Mouse (Mus musculus): ENCODE data around the gene Sema6d. TPM values are rescaled to one million over a fixed set of nuclear protein-coding genes. Genes with fewer than 3 reads are reported as not detected.

The Sema6d gene
- polyA plus RNA-seq, 1 experiment from 2014 or later, result 12.2 TPM

DNA sequence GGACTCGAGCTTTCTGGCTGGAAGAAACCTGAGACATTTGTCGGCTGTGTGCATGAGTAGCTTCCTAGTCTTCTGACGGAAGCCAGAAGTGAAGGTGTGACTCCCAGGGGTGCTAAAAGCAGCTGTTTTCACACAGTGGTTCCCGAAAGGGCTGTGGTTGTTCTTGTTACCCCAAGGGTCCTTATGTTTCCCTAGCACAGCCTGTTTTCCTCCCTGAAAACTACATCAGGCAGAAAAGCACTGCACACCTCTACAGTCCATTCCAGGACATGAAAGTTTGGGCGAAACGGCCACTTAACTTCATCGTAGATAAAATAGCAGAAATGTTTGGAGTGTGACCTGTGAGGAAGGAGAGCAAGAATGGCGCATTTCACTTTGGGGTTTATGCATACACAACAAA is 346.9 kb downstream of the Sema6d start:
- ATAC-seq (replicated peaks; ENCODE audit: low FRiP score), result no peak
- no peak overlapping the region for H3K4me3 ChIP-seq (ENCODE audit: low read depth, low read length)
- 64% methylated on average over 8 of the region's 8 CpGs for WGBS
- H3K9me3 ChIP-seq (ENCODE audit: control insufficient read depth, low read length), result no peaks in the 10 kb centered on the region
- no peak overlapping the region for H3K27ac ChIP-seq (ENCODE audit: low read depth, low read length)
- H3K27me3 ChIP-seq (replicated peaks; ENCODE audit: control insufficient read depth, insufficient read depth, low read length), result no peaks in the 10 kb centered on the region
- no peak overlapping the region for H3K9ac ChIP-seq (ENCODE audit: low read depth, low read length)
- no peaks in the 10 kb centered on the region for H3K36me3 ChIP-seq (ENCODE audit: control insufficient read depth, insufficient read depth, low read length)
- H3K4me1 ChIP-seq (replicated peaks; ENCODE audit: control insufficient read depth, insufficient read depth, low read length), result no peaks in the 10 kb centered on the region
- H3K4me2 ChIP-seq, result no peak overlapping the region
- no peak for DNase-seq (ENCODE audit: low spot score)

DNA sequence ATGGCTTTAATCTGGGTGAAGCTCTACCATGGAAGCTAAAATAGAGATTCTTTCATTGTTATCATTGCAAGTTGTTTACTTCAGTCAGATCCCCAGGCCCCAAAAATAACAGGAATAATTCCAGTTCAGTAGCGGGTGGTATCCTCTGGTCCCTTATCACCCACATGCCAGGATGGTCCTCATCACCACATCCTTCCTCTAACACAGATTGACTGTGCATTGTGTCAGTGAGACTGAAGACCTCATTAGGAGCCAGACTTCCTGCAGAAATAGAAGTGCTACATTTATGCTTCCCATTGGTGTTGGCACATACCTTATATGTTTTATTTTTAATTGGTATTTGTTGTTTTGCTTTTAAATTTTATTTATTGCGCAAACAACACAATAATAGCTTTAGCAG is 354.4 kb downstream of the Sema6d start:
- H3K4me1 ChIP-seq (replicated peaks; ENCODE audit: control insufficient read depth, insufficient read depth, low read length), result no peaks in the 10 kb centered on the region
- no peaks in the 10 kb centered on the region for H3K27me3 ChIP-seq (replicated peaks; ENCODE audit: control insufficient read depth, insufficient read depth, low read length)
- DNase-seq (ENCODE audit: low spot score), result no peak
- H3K27ac ChIP-seq (ENCODE audit: low read depth, low read length), result no peak overlapping the region
- 0 out of 2 replicates have a peak, but pooled peaks have one; percentile 36 for ATAC-seq (replicated peaks; ENCODE audit: low FRiP score)
- H3K4me3 ChIP-seq (ENCODE audit: low read depth, low read length), result no peak overlapping the region
- WGBS, result 43% methylated on average over 2 of the region's 2 CpGs
- H3K4me2 ChIP-seq, result no peak overlapping the region
- H3K9me3 ChIP-seq (ENCODE audit: control insufficient read depth, low read length), result no peaks in the 10 kb centered on the region
- H3K9ac ChIP-seq (ENCODE audit: low read depth, low read length), result no peak overlapping the region
- H3K36me3 ChIP-seq (ENCODE audit: control insufficient read depth, insufficient read depth, low read length), result no peaks in the 10 kb centered on the region

GRCm38 (mm10) chr2:124455881-124456280 is 366.1 kb downstream of the Sema6d start:
- Histone ChIP-seq H3K4me2 (no peak overlapping the region), H3K27me3 (replicated peaks; ENCODE audit: control insufficient read depth, insufficient read depth, low read length) (no peaks in the 10 kb centered on the region), H3K27ac (ENCODE audit: low read depth, low read length) (no peak overlapping the region), H3K4me3 (ENCODE audit: low read depth, low read length) (no peak overlapping the region), H3K4me1 (replicated peaks; ENCODE audit: control insufficient read depth, insufficient read depth, low read length) (no peaks in the 10 kb centered on the region), H3K9me3 (ENCODE audit: control insufficient read depth, low read length) (no peaks in the 10 kb centered on the region), H3K36me3 (ENCODE audit: control insufficient read depth, insufficient read depth, low read length) (no peaks in the 10 kb centered on the region), H3K9ac (ENCODE audit: low read depth, low read length) (no peak overlapping the region)
- DNase-seq (ENCODE audit: low spot score) (no peak), ATAC-seq (replicated peaks; ENCODE audit: low FRiP score) (no peak)
- 66% methylated on average over 2 of the region's 2 CpGs for WGBS

- no peak overlapping the region for H3K9ac ChIP-seq (ENCODE audit: low read depth, low read length)
- no peaks in the 10 kb centered on the region for H3K9me3 ChIP-seq (ENCODE audit: control insufficient read depth, low read length)
- ATAC-seq (replicated peaks; ENCODE audit: low FRiP score), result no peak
- no peak overlapping the region for H3K4me2 ChIP-seq
- H3K4me1 ChIP-seq (replicated peaks; ENCODE audit: control insufficient read depth, insufficient read depth, low read length), result no peaks in the 10 kb centered on the region
- no peaks in the 10 kb centered on the region for H3K36me3 ChIP-seq (ENCODE audit: control insufficient read depth, insufficient read depth, low read length)
- no peak overlapping the region for H3K27ac ChIP-seq (ENCODE audit: low read depth, low read length)
- H3K27me3 ChIP-seq (replicated peaks; ENCODE audit: control insufficient read depth, insufficient read depth, low read length), result no peaks in the 10 kb centered on the region
- H3K4me3 ChIP-seq (ENCODE audit: low read depth, low read length), result no peak overlapping the region
- DNase-seq (ENCODE audit: low spot score), result no peak
- 89% methylated on average over 4 of the region's 4 CpGs for WGBS
Measured at GRCm38 (mm10) chr2:124456999-124457398, 367.2 kb downstream of the Sema6d start.

GRCm38 (mm10) chr2:124458028-124458427 is 368.3 kb downstream of the Sema6d start:
- no peaks in the 10 kb centered on the region for H3K4me1 ChIP-seq (replicated peaks; ENCODE audit: control insufficient read depth, insufficient read depth, low read length)
- H3K4me2 ChIP-seq, result no peak overlapping the region
- no peaks in the 10 kb centered on the region for H3K36me3 ChIP-seq (ENCODE audit: control insufficient read depth, insufficient read depth, low read length)
- no peaks in the 10 kb centered on the region for H3K27me3 ChIP-seq (replicated peaks; ENCODE audit: control insufficient read depth, insufficient read depth, low read length)
- H3K9ac ChIP-seq (ENCODE audit: low read depth, low read length), result no peak overlapping the region
- ATAC-seq (replicated peaks; ENCODE audit: low FRiP score), result no peak
- H3K9me3 ChIP-seq (ENCODE audit: control insufficient read depth, low read length), result no peaks in the 10 kb centered on the region
- H3K27ac ChIP-seq (ENCODE audit: low read depth, low read length), result no peak overlapping the region
- H3K4me3 ChIP-seq (ENCODE audit: low read depth, low read length), result no peak overlapping the region
- 77% methylated on average over 2 of the region's 2 CpGs for WGBS
- DNase-seq (ENCODE audit: low spot score), result no peak

- Histone ChIP-seq H3K4me1 (replicated peaks; ENCODE audit: control insufficient read depth, insufficient read depth, low read length) (no peaks in the 10 kb centered on the region), H3K9ac (ENCODE audit: low read depth, low read length) (no peak overlapping the region), H3K36me3 (ENCODE audit: control insufficient read depth, insufficient read depth, low read length) (no peaks in the 10 kb centered on the region), H3K4me2 (no peak overlapping the region), H3K9me3 (ENCODE audit: control insufficient read depth, low read length) (no peaks in the 10 kb centered on the region), H3K4me3 (ENCODE audit: low read depth, low read length) (no peak overlapping the region), H3K27me3 (replicated peaks; ENCODE audit: control insufficient read depth, insufficient read depth, low read length) (no peaks in the 10 kb centered on the region), H3K27ac (ENCODE audit: low read depth, low read length) (no peak overlapping the region)
- ATAC-seq (replicated peaks; ENCODE audit: low FRiP score) (no peak), DNase-seq (ENCODE audit: low spot score) (no peak)
- WGBS, result 65% methylated on average over 2 of the region's 2 CpGs
Measured at GRCm38 (mm10) chr2:124460956-124461355, 371.2 kb downstream of the Sema6d start.

DNA sequence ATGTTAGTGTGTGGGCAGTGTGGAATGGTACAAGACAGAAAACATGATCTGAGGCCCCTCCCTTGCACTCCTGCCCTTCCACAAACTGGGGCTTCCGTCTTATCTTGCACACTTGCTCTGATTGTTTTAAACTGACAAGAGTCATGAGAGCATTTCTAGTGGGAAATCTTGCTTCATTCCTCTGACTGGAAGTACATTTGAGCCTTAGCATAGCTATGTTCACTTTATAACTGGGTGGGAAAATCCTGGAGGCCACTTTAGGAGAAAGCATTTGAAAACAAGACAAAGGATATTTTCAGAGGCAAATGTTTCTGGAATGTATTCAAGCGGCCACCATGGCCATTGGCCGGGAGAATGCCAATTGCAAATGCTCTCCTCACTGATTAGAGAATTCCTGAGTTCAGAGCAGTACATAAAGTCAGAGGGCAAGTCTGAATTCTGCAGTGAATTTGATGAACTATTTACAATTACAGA is 371.6 kb downstream of the Sema6d start:
- H3K9ac ChIP-seq (ENCODE audit: low read depth, low read length), result no peak overlapping the region
- no peaks in the 10 kb centered on the region for H3K36me3 ChIP-seq (ENCODE audit: control insufficient read depth, insufficient read depth, low read length)
- ATAC-seq (replicated peaks; ENCODE audit: low FRiP score) (no peak), DNase-seq (ENCODE audit: low spot score) (no peak)
- no peak overlapping the region for H3K4me2 ChIP-seq
- H3K27ac ChIP-seq (ENCODE audit: low read depth, low read length), result no peak overlapping the region
- no peak overlapping the region for H3K4me3 ChIP-seq (ENCODE audit: low read depth, low read length)
- no peaks in the 10 kb centered on the region for H3K27me3 ChIP-seq (replicated peaks; ENCODE audit: control insufficient read depth, insufficient read depth, low read length)
- H3K9me3 ChIP-seq (ENCODE audit: control insufficient read depth, low read length), result no peaks in the 10 kb centered on the region
- H3K4me1 ChIP-seq (replicated peaks; ENCODE audit: control insufficient read depth, insufficient read depth, low read length), result no peaks in the 10 kb centered on the region
- WGBS, result 47% methylated on average over 3 of the region's 3 CpGs

GRCm38 (mm10) chr2:124465004-124465946 is 375.5 kb downstream of the Sema6d start:
- H3K36me3 ChIP-seq (ENCODE audit: control insufficient read depth, insufficient read depth, low read length), result no peaks in the 10 kb centered on the region
- H3K4me1 ChIP-seq (replicated peaks; ENCODE audit: control insufficient read depth, insufficient read depth, low read length), result no peaks in the 10 kb centered on the region
- DNase-seq (ENCODE audit: low spot score) (no peak), ATAC-seq (replicated peaks; ENCODE audit: low FRiP score) (no peak)
- H3K4me2 ChIP-seq, result no peak overlapping the region
- WGBS, result 76% methylated on average over 8 of the region's 8 CpGs
- no peak overlapping the region for H3K27ac ChIP-seq (ENCODE audit: low read depth, low read length)
- no peaks in the 10 kb centered on the region for H3K9me3 ChIP-seq (ENCODE audit: control insufficient read depth, low read length)
- H3K27me3 ChIP-seq (replicated peaks; ENCODE audit: control insufficient read depth, insufficient read depth, low read length), result no peaks in the 10 kb centered on the region
- no peak overlapping the region for H3K4me3 ChIP-seq (ENCODE audit: low read depth, low read length)
- no peak overlapping the region for H3K9ac ChIP-seq (ENCODE audit: low read depth, low read length)

- Histone ChIP-seq H3K4me2 (no peak overlapping the region), H3K27ac (ENCODE audit: low read depth, low read length) (no peak overlapping the region), H3K4me3 (ENCODE audit: low read depth, low read length) (no peak overlapping the region), H3K9me3 (ENCODE audit: control insufficient read depth, low read length) (no peaks in the 10 kb centered on the region), H3K27me3 (replicated peaks; ENCODE audit: control insufficient read depth, insufficient read depth, low read length) (no peaks in the 10 kb centered on the region), H3K36me3 (ENCODE audit: control insufficient read depth, insufficient read depth, low read length) (no peaks in the 10 kb centered on the region), H3K4me1 (replicated peaks; ENCODE audit: control insufficient read depth, insufficient read depth, low read length) (no peaks in the 10 kb centered on the region), H3K9ac (ENCODE audit: low read depth, low read length) (no peak overlapping the region)
- WGBS, result 68% methylated on average over 1 of the region's 1 CpGs
- DNase-seq (ENCODE audit: low spot score) (no peak), ATAC-seq (replicated peaks; ENCODE audit: low FRiP score) (no peak)
Measured at GRCm38 (mm10) chr2:124467429-124467828, 377.7 kb downstream of the Sema6d start.

Data from liver, embryonic 11.5 days (tissue).